Mouse (Mus musculus) bone marrow, adult 2 months (tissue): ENCODE results near the gene Wasf3.

Experiments used
- CTCF ChIP-seq: fragments of 200-500 bp; IDR thresholded peaks from 2 replicates; pipeline ENCODE4 v1.5.1; 2011; ENCODE audit warnings: low read length, control low read depth; ENCODE audit not compliant: control insufficient read depth, insufficient read depth
- POLR2A ChIP-seq: fragments of 200-500 bp; IDR thresholded peaks from 2 replicates; pipeline ENCODE4 v1.6.1; 2011; ENCODE audit warnings: low read depth, mild to moderate bottlenecking, control low read depth, low read length, borderline replicate concordance; ENCODE audit not compliant: control insufficient read depth

DNA sequence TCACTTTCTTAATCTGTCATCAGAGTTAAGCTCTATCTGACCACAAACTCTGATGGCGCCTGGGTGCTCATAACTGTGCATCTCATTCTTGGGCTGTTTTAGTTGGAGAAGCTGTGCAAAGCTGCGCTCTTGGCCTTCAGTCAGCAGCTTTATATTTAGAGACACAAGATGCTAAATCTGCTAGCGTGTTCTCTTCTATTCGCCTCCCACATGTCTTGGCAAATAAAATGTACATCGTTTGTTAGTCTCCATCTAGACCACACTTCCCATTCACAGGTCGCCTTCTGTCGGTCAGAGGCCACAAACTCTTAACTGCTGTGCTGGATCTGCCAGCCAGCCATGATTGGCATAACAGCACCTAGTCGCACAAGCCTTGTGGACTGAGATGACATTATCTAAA lies 14.0 kb upstream of the Wasf3 start:
- TF ChIP-seq CTCF (no peak), POLR2A (no peak)
